Mouse (Mus musculus): ENCODE results near the gene Gcnt1.

DNA sequence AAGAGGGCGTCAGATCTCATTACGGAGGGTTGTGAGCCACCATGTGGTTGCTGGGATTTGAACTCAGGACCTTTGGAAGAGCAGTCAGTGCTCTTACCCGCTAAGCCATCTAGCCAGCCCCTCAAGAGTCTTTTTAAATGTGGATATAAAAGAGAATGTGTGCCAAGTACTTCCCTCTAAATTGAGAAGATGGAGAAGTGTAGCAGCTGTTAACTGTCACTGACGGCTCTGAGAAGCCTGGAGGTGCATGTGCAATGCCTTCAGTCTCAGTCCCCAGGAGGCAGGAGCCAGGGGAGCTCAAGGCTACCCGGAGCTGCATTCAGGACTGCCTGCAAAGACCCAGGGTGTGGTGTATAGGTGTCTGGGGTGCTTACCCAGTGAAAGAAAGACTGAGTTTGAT lies 25.3 kb upstream of the Gcnt1 start:
- TF ChIP-seq POLR2A (IDR thresholded peaks at IDR 0.05; ENCODE audit: borderline replicate concordance, insufficient read depth, low read length) (no peak), CTCF (IDR thresholded peaks at IDR 0.05; ENCODE audit: borderline replicate concordance, insufficient read depth, low read depth, low read length) (no peak)
